Mouse (Mus musculus): Measurements from ENCODE around the gene Gm17949.

DNA sequence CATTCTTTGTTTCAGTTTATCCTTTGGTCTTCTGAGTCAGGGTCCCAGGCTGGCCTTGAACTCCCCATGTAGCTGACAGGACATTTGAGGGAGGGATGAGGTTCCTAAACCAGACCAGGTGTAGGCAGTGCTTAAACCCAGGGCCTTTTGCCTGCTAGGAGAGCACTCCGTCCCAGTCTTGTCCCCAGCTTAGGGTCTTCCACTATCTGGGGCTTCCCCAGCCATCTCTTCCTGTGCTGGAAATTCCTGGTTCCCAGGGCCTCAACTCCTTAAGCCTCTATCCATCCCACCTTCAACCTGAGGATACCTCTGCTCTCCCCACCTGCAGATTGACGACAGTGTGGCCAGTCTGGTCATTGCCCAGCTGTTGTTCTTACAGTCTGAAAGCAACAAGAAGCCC, 20.3 kb upstream of the Gm17949 start:
- TF ChIP-seq MAFK (IDR thresholded peaks at IDR 0.05; ENCODE audit: insufficient read depth, low read depth, low read length) (no peak), ZC3H11A (IDR thresholded peaks at IDR 0.05; ENCODE audit: borderline replicate concordance, low read depth, low read length) (no peak)
